Mouse (Mus musculus): ENCODE measurements around the gene Pnkd.

DNA sequence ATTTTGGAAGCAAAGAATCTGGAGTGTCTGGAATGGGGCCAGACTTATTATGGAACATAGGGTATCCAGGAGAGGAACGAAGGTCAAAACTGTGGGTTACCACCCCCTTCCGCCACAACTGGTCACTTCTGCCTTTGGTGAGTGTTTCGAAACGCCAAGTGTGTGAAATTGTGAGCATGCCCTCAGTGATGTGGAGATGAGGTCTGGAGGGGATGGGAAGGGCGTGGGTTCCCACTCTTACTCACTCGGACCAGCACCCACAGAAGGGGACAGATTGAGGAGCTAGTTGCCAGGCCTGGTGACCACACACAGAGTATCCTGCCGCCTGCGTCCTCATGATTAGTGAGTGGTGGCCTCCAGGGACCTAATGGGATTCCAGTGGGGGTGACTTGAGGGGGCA, 90.2 kb downstream of the Pnkd start, which contains the start of gene Slc11a1:
- no peak for TF ChIP-seq CTCF (IDR thresholded peaks at IDR 0.05; ENCODE audit: control insufficient read depth, insufficient read depth, insufficient read length)
- no peak for TF ChIP-seq FOSL1 (IDR thresholded peaks at IDR 0.05; ENCODE audit: insufficient read depth, low read length, poor library complexity, severe bottlenecking)
- no peak for TF ChIP-seq USF1 (IDR thresholded peaks at IDR 0.05; ENCODE audit: low read depth)

Measured in C2C12 (cell line).